Mouse (Mus musculus) heart, embryonic 11.5 days (tissue): ENCODE measurements around the gene Plpp3. TPM values are rescaled to one million over a fixed set of nuclear protein-coding genes. Genes with fewer than 3 reads are reported as not detected.

Experiments
- ATAC-seq: fragments of 200-750 bp; cut with Nextera tagmentation; replicated peaks from 2 replicates; pipeline ENCODE4 v1.8.0; 2017; ENCODE audit warnings: moderate library complexity; ENCODE audit not compliant: insufficient number of reproducible peaks, low FRiP score, low TSS enrichment
- H3K27ac ChIP-seq: fragments of 300-500 bp; sonication (generic); 2 replicates; pipeline ENCODE4 v1.5.1; 2014; ENCODE audit warnings: mild to moderate bottlenecking, low read depth, low read length
- H3K27me3 ChIP-seq: fragments of 300-500 bp; sonication (generic); 2 replicates; pipeline ENCODE4 v1.6.1; 2014; ENCODE audit warnings: mild to moderate bottlenecking, low read length, mixed read lengths; ENCODE audit not compliant: control insufficient read depth, insufficient read depth
- H3K36me3 ChIP-seq: fragments of 300-500 bp; sonication (generic); 2 replicates; pipeline ENCODE4 v1.6.1; 2014; ENCODE audit warnings: mild to moderate bottlenecking, low read length, moderate library complexity, mixed read lengths; ENCODE audit not compliant: control insufficient read depth, insufficient read depth
- H3K4me1 ChIP-seq: fragments of 300-500 bp; sonication (generic); 2 replicates; pipeline ENCODE4 v1.6.1; 2014; ENCODE audit warnings: low read length; ENCODE audit not compliant: control insufficient read depth, insufficient read depth
- H3K4me2 ChIP-seq: fragments of 300-500 bp; sonication (generic); 2 replicates; pipeline ENCODE4 v1.6.1; 2014; ENCODE audit warnings: mild to moderate bottlenecking, moderate library complexity
- H3K4me3 ChIP-seq: fragments of 300-500 bp; sonication (generic); 2 replicates; pipeline ENCODE4 v1.5.1; 2014; ENCODE audit warnings: low read depth, low read length
- H3K9ac ChIP-seq: fragments of 300-500 bp; sonication (generic); 2 replicates; pipeline ENCODE4 v1.6.1; 2014; ENCODE audit warnings: mild to moderate bottlenecking, low read depth, low read length, moderate library complexity
- H3K9me3 ChIP-seq: fragments of 300-500 bp; sonication (generic); replicated peaks from 2 replicates; pipeline ENCODE4 v1.6.1; 2016; ENCODE audit warnings: low read length; ENCODE audit not compliant: control insufficient read depth
- WGBS: fragments of 180-500 bp; shearing (Covaris S2); extraction: QIAGEN DNeasy Blood & Tissue Kit; methylation state at CpG from one replicate; pipeline ENCODE4 v1.1.7; 2014; ENCODE audit not compliant: insufficient replicate concordance; 5-methylcytosine and 5-hydroxymethylcytosine counted together
- polyA plus RNA-seq: library from polyadenylated mRNA; unstranded; fragments of >200 nt; fragmentation: Nextera tagmentation; extraction: Ambion mirVana; gene quantifications from 2 replicates; pipeline ENCODE4 v1.2.1, GENCODE M21; 2014

Plpp3 gene
- polyA plus RNA-seq, 1 experiment from 2014 or later = 23.8 TPM

GRCm38 (mm10) chr4:105278161-105278560 is 121.0 kb downstream of the Plpp3 start:
- 67% methylated on average over 9 of the region's 9 CpGs for WGBS

GRCm38 (mm10) chr4:105278571-105279410 is 121.6 kb downstream of the Plpp3 start:
- ATAC-seq = no peak

More at GRCm38 (mm10) chr4:105278161-105278560, 121.0 kb downstream of the Plpp3 start:
- no peaks in the 10 kb centered on the region for H3K36me3 ChIP-seq
- H3K4me3 ChIP-seq = no peak overlapping the region
- H3K27ac ChIP-seq = no peak overlapping the region
- H3K4me1 ChIP-seq = peaks cover 23% of the 10 kb centered on the region
- no peaks in the 10 kb centered on the region for H3K9me3 ChIP-seq
- no peak for ATAC-seq
- H3K9ac ChIP-seq = no peak overlapping the region
- no peak overlapping the region for H3K4me2 ChIP-seq
- 0 out of 2 replicates have a peak, but pooled peaks cover 4% of the 10 kb centered on the region for H3K27me3 ChIP-seq

GRCm38 (mm10) chr4:105279806-105280205 is 122.7 kb downstream of the Plpp3 start:
- Histone ChIP-seq H3K36me3 (no peaks in the 10 kb centered on the region), H3K27me3 (0 out of 2 replicates have a peak, but pooled peaks cover 7% of the 10 kb centered on the region)

More at GRCm38 (mm10) chr4:105278571-105279410, 121.6 kb downstream of the Plpp3 start:
- no peak overlapping the region for H3K4me2 ChIP-seq
- no peak overlapping the region for H3K4me3 ChIP-seq
- WGBS = 73% methylated on average over 15 of the region's 15 CpGs
- H3K4me1 ChIP-seq = peaks cover 23% of the 10 kb centered on the region
- no peak overlapping the region for H3K9ac ChIP-seq
- 0 out of 2 replicates have a peak, but pooled peaks cover 4% of the 10 kb centered on the region for H3K27me3 ChIP-seq
- no peaks in the 10 kb centered on the region for H3K36me3 ChIP-seq
- H3K27ac ChIP-seq = no peak overlapping the region
- H3K9me3 ChIP-seq = no peaks in the 10 kb centered on the region

DNA sequence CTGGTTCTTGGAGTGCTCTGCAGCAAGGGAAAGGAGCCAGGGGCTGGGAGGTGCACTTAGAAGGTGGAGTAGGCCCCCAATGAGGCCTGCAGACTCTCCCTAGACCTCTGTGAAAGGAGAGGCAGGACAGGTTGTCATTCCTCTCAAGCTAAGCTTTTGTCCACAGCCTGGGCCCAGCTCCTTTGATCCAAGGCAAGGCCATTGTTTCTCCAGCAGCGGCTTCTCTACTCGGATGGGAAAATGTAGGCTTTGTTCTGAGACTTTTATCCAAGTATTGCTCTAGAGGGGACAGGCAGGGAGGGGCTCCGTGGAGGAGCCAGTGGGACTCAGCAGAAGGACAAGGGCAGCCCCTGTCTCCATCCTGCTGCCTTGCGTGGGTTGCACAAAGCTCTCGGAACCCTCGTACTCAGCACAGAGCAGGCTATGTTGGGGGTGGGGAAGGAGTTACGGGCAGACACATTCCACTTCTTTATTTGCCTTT is 124.6 kb downstream of the Plpp3 start:
- no peak overlapping the region for H3K27ac ChIP-seq
- 30% methylated on average over 7 of the region's 7 CpGs for WGBS
- H3K4me1 ChIP-seq = peaks cover 13% of the 10 kb centered on the region
- H3K9ac ChIP-seq = no peak overlapping the region
- H3K27me3 ChIP-seq = 0 out of 2 replicates have a peak, but pooled peaks cover 7% of the 10 kb centered on the region
- H3K36me3 ChIP-seq = no peaks in the 10 kb centered on the region
- no peaks in the 10 kb centered on the region for H3K9me3 ChIP-seq
- 0 out of 2 replicates have a peak, but pooled peaks have one; percentile 39 for ATAC-seq
- no peak overlapping the region for H3K4me3 ChIP-seq
- no peak overlapping the region for H3K4me2 ChIP-seq

More at GRCm38 (mm10) chr4:105279806-105280205, 122.7 kb downstream of the Plpp3 start:
- ATAC-seq = no peak
- Histone ChIP-seq H3K27ac (no peak overlapping the region), H3K4me3 (no peak overlapping the region), H3K9ac (no peak overlapping the region), H3K4me2 (no peak overlapping the region), H3K9me3 (no peaks in the 10 kb centered on the region), H3K4me1 (peaks cover 23% of the 10 kb centered on the region)
- 76% methylated on average over 4 of the region's 4 CpGs for WGBS

Other genes starting within 250 kb of the Plpp3 start
- 0.06 TPM in 1 of 2 replicates, not detected in the other for gene Fyb2, start 243.9 kb upstream of the Plpp3 start, polyA plus RNA-seq
- gene Prkaa2, start 47.5 kb upstream of the Plpp3 start, polyA plus RNA-seq = 38.8 and 49.1 TPM in 2 replicates